Mouse (Mus musculus): ENCODE measurements around the gene Usp50. TPM values are rescaled to one million over a fixed set of nuclear protein-coding genes. Genes with fewer than 3 reads are reported as not detected.

Gene Usp50
- total RNA-seq (2014; fragmentation: Nextera tagmentation) (0.64 TPM in 1 of 2 replicates, not detected in the other), total RNA-seq (2017) (not detected in 2 replicates)

GRCm38 (mm10) chr2:126783370-126783769 lies at the start of gene Usp50:
Gene Usp50, minus strand, starts transcription at chr2:126783470.
- no peak for ATAC-seq (replicated peaks; ENCODE audit: poor library complexity, severe bottlenecking)

- no peak for ATAC-seq (replicated peaks; ENCODE audit: poor library complexity, severe bottlenecking)
These were observed 34.1 kb upstream of the Usp50 start for GRCm38 (mm10) chr2:126817414-126817813.

GRCm38 (mm10) chr2:126816644-126817347 lies 33.5 kb upstream of the Usp50 start:
- no peak for ATAC-seq (replicated peaks; ENCODE audit: poor library complexity, severe bottlenecking)

GRCm38 (mm10) chr2:126815822-126816221 lies 32.6 kb upstream of the Usp50 start:
- no peak for ATAC-seq (replicated peaks; ENCODE audit: poor library complexity, severe bottlenecking)

GRCm38 (mm10) chr2:126801980-126802379 lies 18.7 kb upstream of the Usp50 start:
- no peak for ATAC-seq (replicated peaks; ENCODE audit: poor library complexity, severe bottlenecking)

GRCm38 (mm10) chr2:126798455-126798854 lies 15.2 kb upstream of the Usp50 start:
- ATAC-seq (replicated peaks; ENCODE audit: poor library complexity, severe bottlenecking): no peak

GRCm38 (mm10) chr2:126795708-126796107 lies 12.4 kb upstream of the Usp50 start:
- ATAC-seq (replicated peaks; ENCODE audit: poor library complexity, severe bottlenecking): no peak

- no peak for ATAC-seq (replicated peaks; ENCODE audit: poor library complexity, severe bottlenecking)
These were observed 9.3 kb upstream of the Usp50 start for GRCm38 (mm10) chr2:126792611-126793010.

- ATAC-seq (replicated peaks; ENCODE audit: poor library complexity, severe bottlenecking): peak; percentile 79
These were observed 4.6 kb upstream of the Usp50 start for GRCm38 (mm10) chr2:126787721-126788342.

- ATAC-seq (replicated peaks; ENCODE audit: poor library complexity, severe bottlenecking): peak; percentile 48; the same call in 1 of the 2 replicates
These were observed 837 bp downstream of the Usp50 start for GRCm38 (mm10) chr2:126782433-126782832.

GRCm38 (mm10) chr2:126781478-126781877 lies 1.8 kb downstream of the Usp50 start:
- no peak for ATAC-seq (replicated peaks; ENCODE audit: poor library complexity, severe bottlenecking)

GRCm38 (mm10) chr2:126780286-126780685 lies 3.0 kb downstream of the Usp50 start:
- ATAC-seq (replicated peaks; ENCODE audit: poor library complexity, severe bottlenecking): no peak

- ATAC-seq (replicated peaks; ENCODE audit: poor library complexity, severe bottlenecking): no peak
These were observed 4.5 kb downstream of the Usp50 start for GRCm38 (mm10) chr2:126778806-126779205.

- no peak for ATAC-seq (replicated peaks; ENCODE audit: poor library complexity, severe bottlenecking)
These were observed 6.9 kb downstream of the Usp50 start for GRCm38 (mm10) chr2:126776416-126776815.

GRCm38 (mm10) chr2:126775951-126776350 lies 7.3 kb downstream of the Usp50 start:
- no peak for ATAC-seq (replicated peaks; ENCODE audit: poor library complexity, severe bottlenecking)

- peak; percentile 46 for ATAC-seq (replicated peaks; ENCODE audit: poor library complexity, severe bottlenecking)
These were observed 11.1 kb downstream of the Usp50 start for GRCm38 (mm10) chr2:126772217-126772616.

- peak; percentile 56 for ATAC-seq (replicated peaks; ENCODE audit: poor library complexity, severe bottlenecking)
These were observed 13.7 kb downstream of the Usp50 start for GRCm38 (mm10) chr2:126769431-126770181.

GRCm38 (mm10) chr2:126768194-126768593 lies 15.1 kb downstream of the Usp50 start:
- no peak for ATAC-seq (replicated peaks; ENCODE audit: poor library complexity, severe bottlenecking)

- ATAC-seq (replicated peaks; ENCODE audit: poor library complexity, severe bottlenecking): no peak
These were observed 15.7 kb downstream of the Usp50 start for GRCm38 (mm10) chr2:126767599-126767998.

- peak; percentile 40; the same call in 1 of the 2 replicates for ATAC-seq (replicated peaks; ENCODE audit: poor library complexity, severe bottlenecking)
These were observed 17.2 kb downstream of the Usp50 start for GRCm38 (mm10) chr2:126765867-126766582.
